24 mouse cellular contexts compared by ENCODE assay signal in genomic region chr2:168357815-168358214, GRCm38 (mm10).
DNase-seq lines count a peak whose midpoint lies in the region; ATAC-seq and TF ChIP-seq lines count a peak whose summit lies in the region.
"Had no signal": no experiment of that assay in that cellular context is flagged by ENCODE, and none has a peak within 500 bp of the region (broad histone marks: within the 10 kb centered on the region; RNA-seq: fewer than 3 reads in every experiment).

No protein-coding gene starts in this region.

- no peak overlapping the region for H3K4me2 ChIP-seq in stomach, embryonic 14.5 days (replicated peaks; ENCODE audit: low read depth, low read length)
- H3K4me2 ChIP-seq: heart, embryonic 13.5 days; hindbrain, embryonic 15.5 days; liver, embryonic 15.5 days; midbrain, embryonic 12.5 days had no signal

- peak; percentile 27 for TF ChIP-seq CTCF in left cerebral cortex, adult 2 months (IDR thresholded peaks at IDR 0.05)
- no peak for TF ChIP-seq CTCF in thymus, adult 2 months (IDR thresholded peaks at IDR 0.05; ENCODE audit: borderline replicate concordance, control insufficient read depth, extremely low read depth, insufficient read depth, low read length, poor library complexity)

- no peaks in the 10 kb centered on the region for H3K27me3 ChIP-seq in thymus, adult 2 months (ENCODE audit: control insufficient read depth, insufficient read depth, low read length)
- no peaks in the 10 kb centered on the region for H3K27me3 ChIP-seq in stomach, embryonic 14.5 days (ENCODE audit: control insufficient read depth, insufficient read depth, low read length)
- H3K27me3 ChIP-seq: hindbrain, embryonic 15.5 days; liver, embryonic 15.5 days had no signal

- no peak for TF ChIP-seq POLR2A in thymus, adult 2 months (IDR thresholded peaks at IDR 0.05; ENCODE audit: control insufficient read depth, extremely low read depth, insufficient read depth, low read length, poor library complexity)

- no peak overlapping the region for H3K4me3 ChIP-seq in left cerebral cortex, adult 2 months
- H3K4me3 ChIP-seq in thymus, adult 2 months (ENCODE audit: control insufficient read depth, insufficient read depth, low read length) = no peak overlapping the region
- H3K4me3 ChIP-seq in stomach, embryonic 14.5 days (ENCODE audit: low read depth, low read length) = no peak overlapping the region
- H3K4me3 ChIP-seq: erythroblast, embryonic 14.5 days; gastrocnemius, adult 2 months; heart, embryonic 13.5 days; hindbrain, embryonic 15.5 days; liver, embryonic 15.5 days; midbrain, embryonic 12.5 days had no signal

- H3K36me3 ChIP-seq in thymus, adult 2 months (ENCODE audit: control insufficient read depth, insufficient read depth, low read length) = no peaks in the 10 kb centered on the region
- H3K36me3 ChIP-seq in stomach, embryonic 14.5 days (ENCODE audit: control insufficient read depth, insufficient read depth, low read length) = no peaks in the 10 kb centered on the region
- H3K36me3 ChIP-seq: heart, embryonic 13.5 days; hindbrain, embryonic 15.5 days; liver, embryonic 15.5 days; midbrain, embryonic 12.5 days had no signal

- no peak for DNase-seq in left cerebral cortex, adult 2 months (ENCODE audit: extremely low spot score in 1 of 2, low spot score in 2 of 2)
- DNase-seq in left cerebral cortex, adult 11 months (ENCODE audit: low spot score) = no peak
- peak; percentile 12 for DNase-seq in thymus, postnatal 14 days
- DNase-seq in thymus, adult 2 months = no peak
- DNase-seq in ES-CJ7 (ENCODE audit: low read depth, low spot score) = peak; percentile 49
- no peak for DNase-seq in embryo, embryonic 10.5 days (ENCODE audit: low spot score)
- DNase-seq in lung, postnatal 10 days = no peak
- DNase-seq: cerebellum, adult 11 months; cerebellum, postnatal 36 days; gastrocnemius, adult 2 months; heart, postnatal 36 days; kidney, adult 8-10 months; kidney, postnatal 4 days; left cerebral cortex, postnatal 4 days; lung, postnatal 4 days; retina, postnatal 1 day; thymus, postnatal 25 days had no signal

- no peak overlapping the region for H3K9ac ChIP-seq in stomach, embryonic 14.5 days (replicated peaks; ENCODE audit: low read depth, low read length)
- H3K9ac ChIP-seq: heart, embryonic 13.5 days; hindbrain, embryonic 15.5 days; liver, embryonic 15.5 days; midbrain, embryonic 12.5 days had no signal

- peak; percentile 28; the same call in 1 of the 2 replicates for ATAC-seq in stomach, embryonic 14.5 days (ENCODE audit: insufficient number of reproducible peaks, insufficient read depth, low FRiP score, low read depth)
- ATAC-seq: forebrain, embryonic 16.5 days had no signal

- 94% methylated on average over 6 of the region's 6 CpGs for WGBS in thymus, adult 2 months
- 87% methylated on average over 6 of the region's 6 CpGs for WGBS in stomach, embryonic 14.5 days

- no peak overlapping the region for H3K27ac ChIP-seq in left cerebral cortex, adult 2 months
- H3K27ac ChIP-seq in thymus, adult 2 months (ENCODE audit: control insufficient read depth, insufficient read depth, low read length) = no peak overlapping the region
- no peak overlapping the region for H3K27ac ChIP-seq in stomach, embryonic 14.5 days (ENCODE audit: low read length)
- H3K27ac ChIP-seq: gastrocnemius, adult 2 months; heart, embryonic 13.5 days; hindbrain, embryonic 15.5 days; liver, embryonic 15.5 days; midbrain, embryonic 12.5 days had no signal

- peaks cover 16% of the 10 kb centered on the region for H3K4me1 ChIP-seq in thymus, adult 2 months (replicated peaks; ENCODE audit: control insufficient read depth, insufficient read depth, low read length)
- H3K4me1 ChIP-seq in stomach, embryonic 14.5 days (ENCODE audit: control insufficient read depth, insufficient read depth, low read length) = no peaks in the 10 kb centered on the region
- H3K4me1 ChIP-seq: heart, embryonic 13.5 days; liver, embryonic 15.5 days had no signal

- intact Hi-C loops in left cerebral cortex, adult 2 months (cut with DNase I) = loop anchor here (1.0 to 5.0 kb wide), 2 partner anchors 64 to 83 kb away; no protein-coding TSS in a partner anchor

- no peaks in the 10 kb centered on the region for H3K9me3 ChIP-seq in stomach, embryonic 14.5 days (ENCODE audit: control insufficient read depth, low read depth, low read length)
- H3K9me3 ChIP-seq: heart, embryonic 13.5 days; hindbrain, embryonic 15.5 days; liver, embryonic 15.5 days; midbrain, embryonic 12.5 days had no signal

Comparison
In these comparisons a context has a peak if more than half of its experiments do, and no peak if none do; other contexts are left out.
1. DNase-seq: peak in thymus, postnatal 14 days (single experiment) and ES-CJ7 (single experiment); none in left cerebral cortex, adult 2 months (0 of 2), left cerebral cortex, adult 11 months (single experiment), thymus, adult 2 months (single experiment), embryo, embryonic 10.5 days (single experiment) and lung, postnatal 10 days (single experiment).